Mouse (Mus musculus): ENCODE measurements at regions not wholly inside any gene's neighbourhood (a gene's known extent, or its start where the extent isn't known, plus 50 kb on each side); places are given as distances from the start of the nearest gene placed in this dataset.

- DNase-seq: no peak
Measured at GRCm38 (mm10) chr15:67899772-67900171, 1399.1 kb upstream of the Lrrc6 start.

DNA sequence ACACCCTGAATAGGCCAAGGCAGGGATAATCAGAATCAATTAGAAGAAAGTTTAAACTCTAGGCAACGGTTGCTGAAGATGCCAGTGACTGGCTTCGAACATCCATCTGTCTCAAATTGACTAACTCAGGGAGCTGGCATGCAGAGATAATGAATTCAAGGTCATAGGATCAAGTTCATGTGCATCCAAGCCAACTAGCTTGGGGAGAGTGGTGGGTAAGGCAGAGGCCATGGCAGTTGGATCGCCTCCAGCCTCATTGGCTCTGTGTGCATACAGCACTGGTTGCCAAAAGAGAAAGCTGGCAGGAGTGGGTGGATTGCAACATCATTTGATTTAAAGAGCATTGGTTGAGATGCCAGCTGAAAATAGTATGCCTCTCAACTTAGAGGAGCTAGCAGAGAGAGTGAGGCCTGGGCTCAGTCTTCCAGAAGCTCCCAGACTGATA lies 1398.3 kb upstream of the Lrrc6 start:
- DNase-seq: peak in 1 of 2 experiments; percentile 6

- DNase-seq: no peak
Measured at GRCm38 (mm10) chr15:67892066-67892465, 1391.4 kb upstream of the Lrrc6 start.

GRCm38 (mm10) chr15:67890612-67891304 lies 1390.0 kb upstream of the Lrrc6 start:
- no peak for DNase-seq

DNA sequence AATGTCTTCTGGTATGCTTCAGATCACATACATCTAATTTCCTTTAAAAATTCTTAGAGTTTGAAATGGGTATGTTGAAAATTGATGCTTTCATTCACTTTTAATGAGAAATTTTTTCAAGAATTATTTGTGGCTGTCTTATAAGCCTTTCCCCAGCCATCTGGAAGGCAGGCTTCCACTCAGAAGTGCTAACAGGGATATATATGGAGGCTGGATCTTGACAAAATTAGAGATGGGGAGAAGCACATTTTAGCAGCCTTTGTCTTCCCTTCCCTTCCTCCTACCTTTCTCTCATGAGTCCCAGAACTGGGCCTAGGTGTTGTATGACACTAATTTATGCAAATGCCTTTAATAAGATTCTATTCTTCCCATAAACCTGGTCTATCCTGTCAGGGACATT lies 1387.8 kb upstream of the Lrrc6 start:
- no peak for DNase-seq

DNA sequence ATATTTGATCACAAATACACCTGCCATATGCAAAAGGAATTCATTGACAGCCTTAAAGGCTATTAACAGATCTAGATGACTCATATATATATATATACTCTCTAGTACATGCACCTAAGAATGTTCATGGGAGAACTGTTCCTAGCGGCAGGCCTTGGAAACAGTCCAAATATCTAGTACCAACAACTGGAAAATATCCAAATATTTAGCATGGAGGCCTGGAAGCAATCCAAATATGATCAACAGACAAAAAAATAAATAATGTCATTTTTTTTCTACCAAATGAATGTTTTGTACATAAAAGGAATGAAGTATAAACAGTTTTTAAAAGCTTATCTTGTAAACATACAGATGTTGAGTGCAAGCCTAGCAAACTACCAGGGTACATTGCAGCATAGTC lies 1354.6 kb upstream of the Lrrc6 start:
- no peak for DNase-seq

DNA sequence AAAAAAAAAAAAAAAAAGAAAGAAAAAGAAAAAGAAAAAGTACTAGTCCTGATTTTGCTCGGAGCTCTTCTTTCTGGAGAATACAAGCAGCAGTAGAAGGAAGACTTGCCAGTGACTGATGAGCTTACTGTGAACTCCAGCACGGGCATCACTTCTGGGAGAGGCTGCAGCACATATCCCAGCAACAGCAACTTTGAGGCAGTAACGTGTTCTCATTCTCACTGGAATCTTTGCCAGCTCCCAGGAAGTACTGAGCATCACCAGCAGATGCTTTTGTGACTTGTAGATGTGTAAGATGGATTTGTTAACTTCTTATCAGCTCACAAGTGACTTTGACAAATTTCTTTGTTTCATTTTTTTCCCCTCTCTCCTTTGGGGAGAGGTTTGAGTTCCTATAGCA lies 1349.4 kb upstream of the Lrrc6 start:
- DNase-seq: no peak

GRCm38 (mm10) chr15:67845707-67846106 lies 1345.0 kb upstream of the Lrrc6 start:
- no peak for DNase-seq

DNA sequence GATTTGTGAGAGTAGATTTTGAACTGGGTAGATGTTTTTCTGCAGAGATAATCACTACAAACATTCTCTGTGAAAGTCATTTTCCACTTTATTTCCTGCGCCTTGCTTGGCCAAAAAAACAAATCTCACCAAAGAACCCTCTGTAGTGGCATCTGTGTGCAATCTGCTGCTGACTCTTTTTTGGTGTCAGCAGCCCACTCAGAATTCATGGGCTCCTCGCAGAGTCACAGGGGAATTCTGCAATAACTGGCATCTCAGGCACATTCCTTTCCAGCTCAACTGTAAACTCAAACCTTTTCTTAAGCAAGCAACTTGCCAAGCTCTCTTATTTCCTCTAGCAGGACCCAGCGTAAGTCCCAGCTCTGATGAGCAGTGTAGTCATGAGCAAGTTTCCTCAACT lies 1340.0 kb upstream of the Lrrc6 start:
- DNase-seq: no peak

GRCm38 (mm10) chr15:67825796-67826484 lies 1325.2 kb upstream of the Lrrc6 start:
- peak in 1 of 2 experiments; percentile 3 for DNase-seq

GRCm38 (mm10) chr15:67823226-67823625 lies 1322.5 kb upstream of the Lrrc6 start:
- peak in 1 of 2 experiments; percentile 2 for DNase-seq

GRCm38 (mm10) chr15:67799871-67800270 lies 1299.2 kb upstream of the Lrrc6 start:
- no peak for DNase-seq

- no peak for DNase-seq
Measured at GRCm38 (mm10) chr15:67795578-67795977, 1294.9 kb upstream of the Lrrc6 start.

- no peak for DNase-seq
Measured at GRCm38 (mm10) chr15:67792822-67793221, 1292.1 kb upstream of the Lrrc6 start.

- DNase-seq: no peak
Measured at GRCm38 (mm10) chr15:67788587-67788986, 1287.9 kb upstream of the Lrrc6 start.

DNA sequence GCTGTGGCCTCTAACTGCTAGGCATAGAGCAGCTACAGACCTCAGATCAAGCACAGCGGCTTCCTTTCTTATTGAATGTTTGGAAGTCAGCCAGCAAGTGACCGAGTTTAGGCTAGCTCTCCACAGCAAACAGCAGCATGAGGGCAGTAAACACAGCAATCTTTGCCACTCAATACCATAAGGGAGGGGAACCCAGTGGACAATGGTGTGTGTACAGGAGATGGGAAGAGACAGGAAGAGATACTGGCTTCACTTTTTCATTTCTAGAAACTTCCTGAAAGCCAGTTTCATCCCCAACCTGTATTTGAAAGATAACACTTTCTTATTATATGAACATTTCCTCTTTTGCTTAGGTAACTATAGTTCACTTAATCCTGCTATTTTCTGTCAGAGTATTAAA lies 1284.9 kb upstream of the Lrrc6 start:
- no peak for DNase-seq

- DNase-seq: no peak
Measured at GRCm38 (mm10) chr15:67783754-67784153, 1283.0 kb upstream of the Lrrc6 start.

- no peak for DNase-seq
Measured at GRCm38 (mm10) chr15:67782505-67782904, 1281.8 kb upstream of the Lrrc6 start.

DNA sequence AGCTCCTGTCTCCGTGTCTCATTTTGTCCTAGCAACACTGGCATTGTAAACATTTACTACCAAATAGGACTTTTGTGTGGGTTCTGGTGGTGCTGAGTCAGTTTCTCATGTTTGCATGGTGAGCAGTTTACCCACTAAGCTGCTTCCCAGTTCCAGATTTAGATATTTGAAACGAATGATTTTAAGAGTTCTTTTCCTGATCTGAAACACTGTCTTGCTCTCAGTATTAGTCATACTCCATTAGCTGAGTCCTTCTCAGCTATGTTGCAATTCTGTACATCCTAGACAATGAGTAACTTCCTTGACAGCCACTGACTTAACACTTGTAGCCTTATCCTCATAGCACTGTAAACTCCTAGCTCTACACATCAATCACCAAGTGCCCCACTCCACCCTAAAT lies 1280.1 kb upstream of the Lrrc6 start:
- no peak for DNase-seq

- no peak for DNase-seq
Measured at GRCm38 (mm10) chr15:67767624-67768023, 1266.9 kb upstream of the Lrrc6 start.

DNA sequence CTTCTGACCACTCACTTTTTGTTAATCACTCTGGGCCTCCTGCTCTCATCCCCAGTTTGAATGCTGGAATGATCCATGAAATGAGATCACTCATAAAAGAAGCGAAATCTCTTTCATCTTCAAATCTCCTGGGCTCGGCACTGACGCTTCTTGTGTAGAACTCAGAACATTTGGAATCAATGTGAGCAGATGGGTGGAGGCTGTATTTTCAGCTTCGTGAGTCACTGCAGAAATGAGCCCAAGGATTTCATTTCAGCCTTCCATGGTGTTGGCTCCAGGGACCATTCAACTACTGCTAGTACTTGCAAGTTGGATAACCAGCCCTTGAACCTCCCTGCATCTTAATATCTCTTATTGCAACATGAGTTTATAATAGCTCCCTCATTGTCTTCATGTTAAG lies 1258.5 kb upstream of the Lrrc6 start:
- no peak for DNase-seq

DNA sequence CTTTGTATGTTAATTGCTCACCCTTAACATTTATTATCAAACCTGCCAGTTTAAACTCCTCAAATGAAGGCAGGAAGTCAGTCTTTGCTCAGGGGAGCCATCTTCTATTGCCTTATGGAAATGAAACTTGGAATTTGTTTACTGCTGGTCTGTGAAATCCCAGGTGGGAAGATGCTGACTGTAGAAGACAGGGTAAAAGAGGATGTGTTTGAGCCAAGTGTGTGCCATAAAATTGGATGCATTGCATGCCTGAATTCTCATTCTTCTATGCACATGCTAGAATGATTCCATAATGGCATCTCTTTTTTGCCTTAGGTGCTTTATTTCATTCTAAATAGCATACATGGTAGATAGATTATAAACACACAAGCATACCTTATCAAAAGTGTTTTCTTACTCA lies 1249.9 kb upstream of the Lrrc6 start:
- no peak for DNase-seq

- no peak for DNase-seq
Measured at GRCm38 (mm10) chr15:67743332-67743731, 1242.6 kb upstream of the Lrrc6 start.

- no peak for DNase-seq
Measured at GRCm38 (mm10) chr15:67732988-67733387, 1232.3 kb upstream of the Lrrc6 start.

GRCm38 (mm10) chr15:67729492-67729891 lies 1228.8 kb upstream of the Lrrc6 start:
- peak; percentile 2 to 3 for DNase-seq
